Mouse (Mus musculus): ENCODE data around the gene Dkkl1.

Gene Dkkl1

GRCm38 (mm10) chr7:45229459-45230203, 17.7 kb upstream of the Dkkl1 start:
- DNase-seq (ENCODE audit: inconsistent age in 2 of 2, low spot score in 1 of 2): no peak

- DNase-seq (ENCODE audit: inconsistent age in 2 of 2, low spot score in 1 of 2): no peak
Measured at GRCm38 (mm10) chr7:45229046-45229445, 17.1 kb upstream of the Dkkl1 start.

GRCm38 (mm10) chr7:45228548-45228947, 16.6 kb upstream of the Dkkl1 start:
- no peak for DNase-seq (ENCODE audit: inconsistent age in 2 of 2, low spot score in 1 of 2)

- DNase-seq (ENCODE audit: inconsistent age in 2 of 2, low spot score in 1 of 2): no peak
Measured at GRCm38 (mm10) chr7:45226421-45226820, 14.5 kb upstream of the Dkkl1 start.

GRCm38 (mm10) chr7:45224826-45225225, 12.9 kb upstream of the Dkkl1 start:
- DNase-seq (ENCODE audit: inconsistent age in 2 of 2, low spot score in 1 of 2): no peak

- no peak for DNase-seq (ENCODE audit: inconsistent age in 2 of 2, low spot score in 1 of 2)
Measured at GRCm38 (mm10) chr7:45221680-45222079, 9.7 kb upstream of the Dkkl1 start.

GRCm38 (mm10) chr7:45216442-45217183, 4.7 kb upstream of the Dkkl1 start:
- DNase-seq (ENCODE audit: inconsistent age in 2 of 2, low spot score in 1 of 2): peak; percentile 52 to 72

GRCm38 (mm10) chr7:45215673-45216441, 3.9 kb upstream of the Dkkl1 start, which contains the start of gene Tead2:
TSS of gene Tead2 (plus strand) at chr7:45215753.
- DNase-seq (ENCODE audit: inconsistent age in 2 of 2, low spot score in 1 of 2): peak; percentile 42 to 67

- DNase-seq (ENCODE audit: inconsistent age in 2 of 2, low spot score in 1 of 2): no peak
Measured at GRCm38 (mm10) chr7:45213708-45214107, 1.8 kb upstream of the Dkkl1 start.

GRCm38 (mm10) chr7:45212356-45212755, 409 bp upstream of the Dkkl1 start:
- no peak for DNase-seq (ENCODE audit: inconsistent age in 2 of 2, low spot score in 1 of 2)

- DNase-seq (ENCODE audit: inconsistent age in 2 of 2, low spot score in 1 of 2): no peak
Measured at GRCm38 (mm10) chr7:45211070-45211469, 877 bp downstream of the Dkkl1 start.

- DNase-seq (ENCODE audit: inconsistent age in 2 of 2, low spot score in 1 of 2): no peak
Measured at GRCm38 (mm10) chr7:45208260-45208659, 3.7 kb downstream of the Dkkl1 start.

GRCm38 (mm10) chr7:45204380-45205143, 7.4 kb downstream of the Dkkl1 start, which contains the start of gene Ccdc155:
TSS of gene Ccdc155 (minus strand) at chr7:45204892.
- DNase-seq (ENCODE audit: inconsistent age in 2 of 2, low spot score in 1 of 2): peak; percentile 92 to 94

- no peak for DNase-seq (ENCODE audit: inconsistent age in 2 of 2, low spot score in 1 of 2)
Measured at GRCm38 (mm10) chr7:45202654-45203053, 9.3 kb downstream of the Dkkl1 start.

GRCm38 (mm10) chr7:45198961-45199360, 13.0 kb downstream of the Dkkl1 start:
- no peak for DNase-seq (ENCODE audit: inconsistent age in 2 of 2, low spot score in 1 of 2)

GRCm38 (mm10) chr7:45198435-45198834, 13.5 kb downstream of the Dkkl1 start:
- DNase-seq (ENCODE audit: inconsistent age in 2 of 2, low spot score in 1 of 2): peak; percentile 77 to 91

- no peak for DNase-seq (ENCODE audit: inconsistent age in 2 of 2, low spot score in 1 of 2)
Measured at GRCm38 (mm10) chr7:45196994-45197393, 15.0 kb downstream of the Dkkl1 start.

- DNase-seq (ENCODE audit: inconsistent age in 2 of 2, low spot score in 1 of 2): no peak
Measured at GRCm38 (mm10) chr7:45196176-45196535, 15.8 kb downstream of the Dkkl1 start.

GRCm38 (mm10) chr7:45195341-45196175, 16.4 kb downstream of the Dkkl1 start:
- DNase-seq (ENCODE audit: inconsistent age in 2 of 2, low spot score in 1 of 2): no peak
